Mouse (Mus musculus) hindlimb bud, embryonic 11.5 days (tissue): Measurements from ENCODE around the gene Dab2.
A peak's percentile ranks its signal among the peaks of the same experiment; 100 is the strongest.

Experiments used
- DNase-seq: peaks from one replicate; pipeline ENCODE4 v3.0.0-alpha.2; 2012; ENCODE audit warnings: low read depth, low spot score; ENCODE audit errors: extremely low spot score

Gene Dab2

DNA sequence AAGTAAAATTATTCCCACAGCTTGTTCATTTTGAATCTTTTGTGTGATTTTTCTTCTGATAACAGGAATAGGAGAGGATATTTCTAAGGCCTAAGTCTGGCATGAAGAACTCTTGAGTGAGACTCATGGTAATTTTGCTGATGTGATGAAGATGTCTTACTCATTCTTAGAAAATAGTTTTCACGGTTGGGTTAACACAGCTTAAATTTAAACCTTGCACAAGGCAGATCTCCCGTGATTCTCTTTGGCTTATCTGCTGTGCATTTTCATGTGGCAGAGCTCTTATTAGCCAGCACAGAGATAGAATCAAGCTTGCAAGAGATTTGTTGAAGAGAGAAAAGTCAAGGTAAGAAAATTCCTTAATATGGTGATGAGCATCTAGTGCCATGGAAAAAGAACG, at the start of gene Dab2:
Dab2 (plus strand) TSS at position 235 of the 400 bp plus-strand sequence.
- DNase-seq, result no peak

DNA sequence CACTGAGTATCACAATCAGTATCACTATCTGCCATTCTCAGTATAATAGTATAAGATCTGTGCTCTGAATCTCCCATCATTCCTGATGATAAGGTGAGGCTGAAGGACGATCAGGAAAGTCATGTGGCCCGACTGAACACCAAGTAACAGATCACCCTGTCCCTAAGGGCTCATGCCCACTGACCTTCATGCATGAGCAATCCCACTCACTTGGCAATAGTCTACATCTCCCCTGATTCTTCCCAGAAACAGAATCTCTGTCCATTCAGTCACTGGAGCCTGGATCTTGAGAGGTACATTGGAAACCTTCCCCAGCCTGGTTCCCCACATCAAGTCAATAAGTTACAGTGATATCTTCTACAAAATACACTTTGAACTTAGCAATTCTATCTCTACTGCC, 46.1 kb upstream of the Dab2 start:
- DNase-seq, result no peak

DNA sequence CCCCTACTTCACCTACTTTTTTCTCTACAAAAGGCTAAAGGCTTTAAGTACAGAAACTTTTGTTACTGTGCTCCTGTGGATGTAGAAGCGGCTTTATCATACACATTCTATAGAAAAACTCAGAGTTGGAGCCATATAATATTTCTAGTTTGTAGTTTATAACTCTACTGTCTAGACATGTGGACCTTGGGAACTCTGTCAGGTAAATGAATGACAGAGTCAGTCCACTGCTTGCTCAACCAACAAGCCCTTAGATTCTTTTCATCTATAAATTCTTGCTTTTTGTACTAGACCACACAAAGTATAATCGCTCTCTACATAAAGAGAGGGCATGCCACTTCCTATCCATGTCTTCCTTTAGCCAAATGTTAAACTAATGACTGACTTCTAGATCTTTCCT, 45.2 kb upstream of the Dab2 start:
- no peak for DNase-seq

DNA sequence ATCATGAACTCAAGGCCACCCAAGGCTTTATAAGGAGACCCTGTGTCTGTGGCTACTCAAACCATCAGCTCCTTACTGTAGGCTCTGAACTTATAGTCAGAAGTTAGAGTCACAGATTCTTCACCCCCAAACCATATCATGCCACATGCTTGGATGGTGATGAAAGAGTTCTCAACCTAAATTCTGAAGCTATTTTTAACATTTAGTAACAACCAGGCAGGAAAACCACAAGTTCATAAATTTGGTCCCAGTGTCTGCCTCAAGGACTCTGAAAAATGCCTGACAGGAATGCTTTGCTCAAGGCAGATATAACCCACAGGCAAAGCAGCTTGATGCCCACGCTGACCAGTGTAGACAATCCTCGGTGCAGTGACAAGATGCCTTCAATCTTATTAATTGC, 42.5 kb upstream of the Dab2 start:
- DNase-seq, result no peak

DNA sequence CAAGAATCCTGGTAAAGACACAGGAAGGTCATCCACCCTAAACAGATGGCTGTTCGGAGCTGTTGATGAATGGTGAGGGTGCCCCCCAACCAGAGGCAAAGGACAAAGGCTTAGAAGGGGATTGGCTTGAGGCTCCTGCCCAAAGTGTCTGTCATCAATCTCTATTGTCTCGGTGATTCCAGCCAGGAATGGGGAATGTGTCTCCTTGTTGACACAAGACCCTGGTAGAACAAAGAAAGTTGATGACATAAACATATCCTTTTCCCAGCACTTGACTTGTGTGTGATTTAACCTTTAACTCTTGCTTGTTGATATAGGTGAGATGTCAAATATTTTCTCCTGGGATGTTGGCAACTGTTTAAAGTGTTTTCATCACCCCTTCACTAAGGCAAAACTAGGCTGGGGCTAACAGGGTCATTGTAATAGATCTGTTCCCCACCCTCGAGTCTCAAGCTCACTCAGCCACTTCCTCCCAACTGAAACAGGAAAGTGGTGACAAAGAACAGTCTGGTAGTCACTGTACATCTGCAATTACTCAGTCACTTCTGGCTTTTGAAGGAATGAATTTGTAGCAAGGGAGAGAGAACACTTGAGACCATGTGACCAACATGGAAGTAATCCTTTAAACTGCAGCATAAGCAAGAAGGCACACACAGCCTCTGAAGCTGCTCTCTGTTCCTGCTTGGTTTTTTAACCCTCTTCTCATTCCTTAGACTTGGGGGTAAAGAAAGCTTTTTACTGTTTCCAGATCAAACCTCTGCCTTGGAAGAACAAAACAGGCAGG, 39.4 kb upstream of the Dab2 start:
- no peak for DNase-seq

DNA sequence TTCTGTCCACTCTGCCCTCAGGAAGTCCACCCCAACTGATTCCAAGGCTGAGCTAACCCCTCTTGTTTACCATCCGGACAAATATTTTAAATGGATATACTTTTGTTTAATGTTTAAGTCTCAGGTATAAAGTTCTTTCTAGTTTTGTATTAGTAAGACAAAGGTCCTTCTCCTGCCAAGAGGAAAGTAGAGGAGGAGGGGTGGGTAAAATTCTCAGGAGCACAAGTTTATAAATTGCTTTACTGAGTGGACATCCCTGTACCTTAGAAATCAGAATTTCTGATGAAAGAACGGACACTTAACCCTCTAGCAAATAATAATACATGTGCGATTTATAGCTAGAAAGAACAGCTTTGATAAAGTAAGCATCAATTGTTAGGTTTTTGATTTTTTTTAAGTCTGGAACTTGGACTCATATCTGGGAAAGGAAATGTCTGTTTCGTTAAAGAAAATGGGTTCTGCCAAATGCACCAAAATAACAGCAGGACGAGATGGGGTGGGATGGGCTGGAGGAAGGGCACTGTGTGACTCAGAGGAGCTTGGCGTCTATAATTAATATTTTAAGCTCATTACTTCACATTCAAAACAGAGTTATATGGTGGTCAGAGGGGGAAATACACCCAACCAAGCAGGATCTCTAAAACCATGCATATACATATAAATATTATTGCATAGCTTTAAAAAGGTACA, 38.7 kb upstream of the Dab2 start:
- no peak for DNase-seq

DNA sequence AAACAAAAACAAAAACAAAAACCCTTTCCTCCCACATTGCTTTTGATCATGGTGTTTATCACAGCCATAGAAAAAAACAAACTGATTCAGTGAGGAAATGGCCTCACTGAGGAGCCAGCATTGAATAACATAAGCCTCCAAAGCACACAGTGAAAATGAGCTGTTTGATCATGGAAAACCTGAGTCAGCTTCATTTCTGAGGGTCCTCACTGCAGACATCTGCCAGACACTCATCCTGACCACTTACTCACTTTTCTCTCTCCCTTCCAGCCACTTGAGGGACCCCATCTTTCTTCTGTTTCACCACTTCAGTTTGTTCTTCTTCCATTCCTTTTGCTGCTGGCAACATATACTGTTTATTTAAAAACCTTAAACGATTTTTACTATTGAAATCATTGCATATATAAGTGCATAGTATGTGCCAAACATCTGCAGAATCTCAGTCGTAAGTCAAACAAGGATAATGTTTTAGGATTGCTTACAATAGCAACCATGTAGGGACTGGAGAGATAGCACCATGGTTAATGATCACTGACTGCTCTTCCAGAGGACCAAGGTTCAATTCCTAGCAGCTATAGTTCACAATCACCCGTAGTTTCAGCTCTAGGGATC, 32.3 kb upstream of the Dab2 start:
- no peak for DNase-seq

DNA sequence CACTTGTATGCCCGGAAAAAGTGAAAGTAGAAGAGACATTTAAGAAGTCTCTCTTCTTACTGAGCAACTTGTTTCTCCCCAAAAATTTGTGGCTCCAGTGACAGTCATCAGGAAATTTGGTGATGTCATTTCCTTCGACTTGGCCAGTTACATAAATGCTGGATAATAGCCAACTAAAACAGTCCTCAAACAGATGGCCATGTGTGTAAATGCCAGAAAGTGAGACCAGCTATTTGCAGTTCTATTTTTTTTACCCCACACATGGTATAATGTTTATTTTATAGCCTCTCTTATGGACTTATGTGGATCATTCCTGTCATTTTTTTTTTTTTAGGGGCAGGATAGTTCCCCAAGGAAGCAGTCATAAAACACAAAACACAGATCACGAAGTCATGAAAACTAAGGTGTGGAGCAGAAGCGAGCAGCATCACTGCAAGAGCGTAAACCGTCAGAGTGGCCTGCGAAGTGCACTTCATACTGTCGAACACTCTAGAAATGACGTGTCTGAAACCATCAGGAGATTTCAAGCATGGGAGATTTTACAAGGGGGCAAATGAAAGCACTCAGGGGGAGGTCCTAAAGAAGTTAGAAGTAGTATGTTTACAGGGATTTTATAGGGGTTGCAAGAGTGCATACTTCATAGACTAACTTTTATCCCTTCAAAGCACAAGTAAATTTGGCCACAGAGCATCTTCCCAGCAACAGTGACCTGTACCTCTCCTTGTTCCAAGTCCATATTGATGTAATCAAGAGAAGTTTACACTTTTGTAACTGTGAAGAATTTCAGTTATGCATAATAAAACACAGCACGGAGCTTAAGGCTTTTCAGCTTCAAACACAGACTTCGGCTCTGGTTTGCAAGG, 20.8 kb upstream of the Dab2 start:
- no peak for DNase-seq

DNA sequence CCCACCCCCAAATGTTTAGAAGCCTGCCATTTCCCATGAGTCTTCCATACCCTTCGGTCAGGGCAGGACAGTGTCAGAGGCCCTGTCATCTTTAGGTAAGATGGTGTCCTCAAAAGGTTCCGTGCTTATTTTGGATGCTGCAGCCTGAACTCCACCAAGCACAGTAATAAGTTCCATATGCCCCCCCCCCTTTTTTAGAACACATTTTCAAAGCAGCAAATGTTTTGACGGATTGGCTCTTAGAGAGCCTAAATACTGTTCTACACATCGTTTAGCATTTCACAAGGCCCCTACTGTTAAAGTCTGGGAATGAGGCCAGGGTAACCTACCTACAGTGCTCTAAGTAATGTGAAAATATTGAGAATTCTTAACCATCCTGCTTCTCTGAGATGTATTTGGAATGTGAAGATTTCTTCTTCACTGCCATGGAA, 19.6 kb upstream of the Dab2 start:
- no peak for DNase-seq

DNA sequence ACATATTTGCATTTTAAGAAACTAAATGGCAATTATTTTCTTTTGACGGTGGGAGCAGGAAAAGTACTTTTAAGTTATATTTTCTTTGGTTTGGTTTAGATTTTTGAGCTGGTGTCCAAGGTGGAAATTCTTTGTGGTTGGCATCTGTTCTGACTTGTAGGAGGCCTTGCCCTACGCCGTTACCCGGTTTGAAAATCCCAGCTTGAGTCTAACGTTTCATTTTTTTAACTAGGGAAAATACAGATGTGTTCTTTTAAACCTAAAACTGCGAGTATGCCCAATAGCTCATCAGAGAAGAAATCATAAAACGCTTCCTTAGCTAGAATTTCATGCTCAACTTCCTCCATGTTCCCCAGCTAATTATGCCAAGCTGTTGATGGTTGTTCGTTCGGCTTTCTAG, 16.3 kb upstream of the Dab2 start:
- DNase-seq, result no peak

DNA sequence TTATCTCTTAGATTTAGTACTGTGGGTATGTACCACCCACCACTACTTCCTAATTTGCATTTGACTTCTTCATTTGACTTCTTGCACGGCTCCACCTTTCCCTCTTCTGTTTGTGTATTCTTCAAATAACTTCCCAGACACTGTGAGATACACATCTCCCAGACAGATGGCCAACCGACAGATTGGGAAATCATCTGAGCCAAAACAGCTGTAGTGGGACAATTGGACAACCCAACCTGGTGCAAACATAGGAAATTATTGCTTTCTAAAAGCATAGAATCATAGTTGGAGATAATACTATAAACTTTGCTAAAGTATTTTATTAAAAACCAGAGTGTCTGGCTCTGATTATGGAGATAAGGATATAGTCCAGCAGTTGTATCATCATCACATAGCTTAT, 3.5 kb upstream of the Dab2 start:
- DNase-seq, result no peak

DNA sequence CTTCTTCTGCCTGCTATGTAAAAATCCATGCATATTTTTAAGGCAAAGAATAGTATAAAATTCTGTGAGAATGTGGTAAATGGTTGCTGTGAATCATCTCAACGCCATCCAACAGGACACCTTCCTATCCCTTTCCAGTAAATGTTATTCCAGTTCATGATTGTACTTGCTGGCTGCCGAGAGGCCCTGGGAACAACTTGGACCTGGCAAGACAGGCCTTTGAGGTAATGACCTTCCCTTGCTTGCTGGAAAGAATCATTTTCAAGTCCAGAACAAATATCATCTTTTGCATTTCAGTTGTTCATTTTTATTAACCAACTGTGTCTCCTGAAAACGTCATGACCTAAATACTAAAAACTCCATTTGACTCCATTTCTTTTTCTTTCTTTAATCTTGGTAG, 862 bp upstream of the Dab2 start:
- no peak for DNase-seq

DNA sequence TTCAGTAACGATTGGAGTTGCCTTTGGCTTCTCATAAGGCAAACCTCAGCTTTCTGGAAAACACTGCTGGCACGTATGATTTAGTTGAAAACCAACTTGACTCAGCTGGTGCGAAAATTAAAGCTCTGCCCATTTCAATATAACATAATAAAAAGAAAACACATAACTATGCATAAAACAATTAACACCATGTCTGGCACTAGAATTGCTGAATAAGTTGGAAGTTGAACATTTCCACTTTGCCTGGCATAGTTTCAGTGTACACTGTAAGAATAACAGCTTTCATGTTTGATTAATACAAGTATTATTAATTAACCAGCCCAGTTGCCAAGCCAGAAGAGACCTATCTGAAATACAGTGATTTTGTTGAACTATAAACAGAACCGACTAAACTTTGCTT, 2.6 kb downstream of the Dab2 start:
- DNase-seq, result no peak

DNA sequence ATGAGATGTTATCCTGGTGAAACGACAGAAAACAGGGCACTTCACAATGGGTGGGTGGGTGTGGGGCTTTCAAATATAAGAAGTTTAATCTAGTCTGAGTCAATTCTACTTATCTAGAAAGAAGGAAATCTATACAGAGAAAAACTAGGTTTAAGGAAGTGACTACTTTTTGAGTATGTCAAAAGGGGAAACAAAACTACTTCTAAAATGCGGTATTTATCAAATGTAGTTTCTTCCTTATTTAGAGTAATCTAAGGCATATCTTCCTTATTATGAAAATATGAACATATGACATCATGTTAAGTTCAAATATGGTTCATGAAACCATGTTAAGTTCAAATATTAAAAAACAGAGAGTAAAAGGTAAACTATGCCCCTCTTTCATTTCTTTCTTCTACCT, 4.2 kb downstream of the Dab2 start:
- no peak for DNase-seq

DNA sequence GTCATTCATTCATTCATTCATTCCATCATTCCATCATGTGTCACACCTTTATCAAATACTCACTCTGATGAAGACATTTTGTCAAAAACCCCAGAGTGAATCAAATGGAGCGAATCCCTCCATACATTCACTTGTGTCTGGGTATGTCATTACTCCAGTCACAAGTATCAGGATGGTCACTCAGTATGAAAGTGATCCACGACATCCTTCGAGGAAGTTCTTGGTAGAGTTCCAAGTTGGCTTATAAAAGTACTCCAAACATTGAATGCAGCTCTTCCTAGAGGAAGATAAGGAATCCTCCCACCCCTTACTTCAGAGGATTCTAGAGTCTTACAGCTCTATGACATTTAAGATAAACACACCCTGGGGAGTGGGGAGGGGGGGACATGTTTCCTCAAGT, 10.0 kb downstream of the Dab2 start:
- no peak for DNase-seq

DNA sequence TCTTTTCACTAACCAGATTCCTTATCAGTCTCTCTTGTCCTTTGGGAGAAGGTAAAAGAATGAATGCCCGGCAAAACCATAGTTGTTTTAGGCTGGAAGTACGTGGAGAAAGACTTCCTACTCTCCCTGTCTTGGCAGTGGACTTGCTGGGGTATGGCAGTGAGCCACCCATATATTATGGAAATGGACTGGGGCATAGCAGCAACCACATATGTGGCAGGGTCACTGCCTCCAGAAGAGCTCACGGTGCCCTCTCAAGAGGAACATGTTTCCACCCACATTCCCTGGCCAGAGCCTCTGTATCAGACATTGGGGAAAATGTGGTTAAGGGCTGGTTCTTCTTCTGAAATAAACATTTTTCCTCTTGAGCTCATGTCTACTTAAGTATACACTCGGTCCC, 10.8 kb downstream of the Dab2 start:
- no peak for DNase-seq

DNA sequence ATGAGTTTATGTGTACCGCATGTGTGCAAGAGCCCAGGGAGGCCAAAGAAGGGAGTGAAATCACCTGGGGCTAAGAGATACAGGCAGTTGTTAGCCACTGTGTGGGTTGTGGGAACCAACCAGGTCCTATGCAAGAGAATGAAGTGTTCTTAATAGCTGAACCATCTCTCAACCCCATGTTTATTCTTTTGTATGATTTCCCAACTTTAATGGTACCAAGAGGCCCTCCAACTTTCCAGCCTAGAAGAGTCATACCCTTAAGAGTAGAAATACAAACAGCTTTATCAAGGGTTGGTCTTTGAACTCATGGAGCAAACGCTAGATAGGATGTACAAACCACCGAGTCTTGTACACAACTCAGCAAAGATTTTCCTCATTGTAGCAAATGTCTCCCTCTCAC, 12.8 kb downstream of the Dab2 start:
- DNase-seq, result no peak

DNA sequence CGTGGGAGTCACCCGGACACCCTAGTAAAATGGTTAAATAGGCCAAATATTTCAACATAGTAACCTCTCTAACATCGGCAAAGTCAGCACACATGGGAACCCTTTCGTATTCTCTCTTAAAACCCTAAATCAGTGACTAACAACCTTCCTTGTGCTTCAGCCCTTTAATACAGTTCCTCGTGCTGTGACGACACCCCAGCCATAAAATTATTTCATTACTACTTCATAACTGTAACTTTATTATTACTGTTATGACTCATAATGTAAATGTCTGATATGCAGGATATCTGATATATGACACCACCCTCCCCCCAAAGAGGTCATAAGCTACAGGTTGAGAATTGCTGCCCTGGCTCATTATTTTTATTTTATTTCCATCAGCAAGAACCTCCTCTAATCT, 19.8 kb downstream of the Dab2 start:
- no peak for DNase-seq

DNA sequence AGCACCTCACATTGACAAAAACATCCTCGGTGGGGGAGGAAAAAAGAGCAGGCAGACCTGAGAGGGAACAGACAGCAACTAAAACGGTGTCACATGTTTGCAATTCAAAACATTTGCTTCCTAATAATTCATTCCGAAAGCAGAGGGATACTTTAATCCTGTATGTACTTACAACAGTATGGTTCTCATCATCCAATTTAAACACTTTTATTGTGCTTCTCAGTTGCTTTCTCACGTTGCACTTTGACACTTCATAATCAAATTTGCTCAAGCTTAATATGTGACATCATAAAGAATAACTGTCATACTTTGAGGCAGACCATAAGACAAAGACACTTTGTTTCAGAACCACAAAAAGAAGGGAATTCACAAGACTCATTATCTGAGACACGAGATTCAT, 20.9 kb downstream of the Dab2 start:
- DNase-seq, result peak; percentile 35

DNA sequence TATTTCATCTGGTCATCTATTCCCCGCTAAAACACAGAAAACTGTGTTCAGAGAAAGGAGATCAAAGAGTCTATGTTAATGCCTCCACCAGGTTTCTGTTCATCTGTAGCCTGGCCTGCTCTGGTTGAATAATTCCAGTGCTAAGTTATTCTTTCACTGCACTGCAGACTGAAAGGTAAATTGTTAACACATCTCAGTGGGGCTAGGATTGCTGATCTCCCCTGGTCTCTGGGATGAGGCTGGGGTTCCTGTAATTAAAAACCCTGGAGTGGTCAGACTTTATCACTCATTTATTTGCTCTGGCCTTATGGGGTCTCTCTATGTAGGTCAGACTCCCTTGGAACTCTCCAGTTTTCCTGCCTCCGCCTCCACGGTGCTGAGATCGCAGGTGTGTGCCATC, 21.7 kb downstream of the Dab2 start:
- DNase-seq, result no peak

DNA sequence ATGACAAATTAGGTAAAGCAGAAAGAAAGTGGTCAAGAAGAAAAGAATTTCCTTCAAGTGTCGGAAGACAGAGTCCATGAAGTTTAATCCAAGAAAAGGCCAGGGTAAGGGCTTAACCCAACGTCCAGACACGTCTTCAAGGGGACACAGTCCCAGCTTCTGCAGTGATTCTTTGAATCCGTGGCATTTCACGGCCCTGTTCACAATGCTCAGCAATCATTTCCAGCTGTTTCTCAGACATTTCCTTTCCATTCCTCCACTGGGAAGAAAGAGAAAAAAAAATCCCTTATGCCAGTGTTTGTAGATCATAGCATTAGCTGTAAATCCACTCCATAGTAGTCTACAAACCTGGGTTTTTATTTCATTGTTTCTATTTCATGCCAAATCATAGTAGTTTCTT, 22.7 kb downstream of the Dab2 start:
- DNase-seq, result peak; percentile 24
